Mouse (Mus musculus): ENCODE measurements around the gene Nps. TPM values are rescaled to one million over a fixed set of nuclear protein-coding genes. Genes with fewer than 3 reads are reported as not detected.
"Not testable (repeated sequence)": the region's sequence is repeated elsewhere in the genome, so short reads cannot be mapped to it uniquely, and the experiment has no call there.

Gene Nps
- not detected in 2 replicates for polyA plus RNA-seq (2014; fragmentation: Nextera tagmentation; extraction: Ambion mirVana)

- H3K9me3 ChIP-seq (ENCODE audit: control insufficient read depth, low read length); H3K36me3 ChIP-seq (ENCODE audit: control insufficient read depth, insufficient read depth, low read length); H3K27ac ChIP-seq (replicated peaks; ENCODE audit: low read depth, low read length); H3K4me3 ChIP-seq (ENCODE audit: low read depth, low read length); H3K4me2 ChIP-seq (ENCODE audit: low read depth, severe bottlenecking); ATAC-seq (ENCODE audit: insufficient number of reproducible peaks, low FRiP score, low TSS enrichment, low read depth); H3K4me1 ChIP-seq (ENCODE audit: control insufficient read depth, insufficient read depth, low read length); H3K27me3 ChIP-seq (ENCODE audit: control insufficient read depth, insufficient read depth, low read length); H3K9ac ChIP-seq (ENCODE audit: low read length); DNase-seq (ENCODE audit: low spot score): not testable (repeated sequence)
- 90% methylated on average over 19 of the region's 19 CpGs for WGBS
Measured at GRCm38 (mm10) chr7:135258053-135258753, at the start of gene Nps. Gene Nps (plus strand): TSS chr7:135258703.

- ATAC-seq (ENCODE audit: insufficient number of reproducible peaks, low FRiP score, low TSS enrichment, low read depth) (no peak), DNase-seq (ENCODE audit: low spot score) (no peak)
Measured at GRCm38 (mm10) chr7:135208947-135209567, 49.4 kb upstream of the Nps start.

GRCm38 (mm10) chr7:135210296-135210695 is 48.2 kb upstream of the Nps start:
- no peak overlapping the region for H3K4me3 ChIP-seq (ENCODE audit: low read depth, low read length)
- no peak overlapping the region for H3K9ac ChIP-seq (ENCODE audit: low read length)
- H3K36me3 ChIP-seq (ENCODE audit: control insufficient read depth, insufficient read depth, low read length): no peaks in the 10 kb centered on the region
- no peaks in the 10 kb centered on the region for H3K9me3 ChIP-seq (ENCODE audit: control insufficient read depth, low read length)
- no peaks in the 10 kb centered on the region for H3K27me3 ChIP-seq (ENCODE audit: control insufficient read depth, insufficient read depth, low read length)
- H3K4me1 ChIP-seq (ENCODE audit: control insufficient read depth, insufficient read depth, low read length): no peaks in the 10 kb centered on the region
- H3K27ac ChIP-seq (replicated peaks; ENCODE audit: low read depth, low read length): no peak overlapping the region
- DNase-seq (ENCODE audit: low spot score): no peak
- no peak overlapping the region for H3K4me2 ChIP-seq (ENCODE audit: low read depth, severe bottlenecking)
- no peak for ATAC-seq (ENCODE audit: insufficient number of reproducible peaks, low FRiP score, low TSS enrichment, low read depth)

More at GRCm38 (mm10) chr7:135208947-135209567, 49.4 kb upstream of the Nps start:
- Histone ChIP-seq H3K36me3 (ENCODE audit: control insufficient read depth, insufficient read depth, low read length) (no peaks in the 10 kb centered on the region), H3K4me3 (ENCODE audit: low read depth, low read length) (no peak overlapping the region), H3K9me3 (ENCODE audit: control insufficient read depth, low read length) (no peaks in the 10 kb centered on the region), H3K27me3 (ENCODE audit: control insufficient read depth, insufficient read depth, low read length) (no peaks in the 10 kb centered on the region), H3K9ac (ENCODE audit: low read length) (no peak overlapping the region), H3K27ac (replicated peaks; ENCODE audit: low read depth, low read length) (no peak overlapping the region), H3K4me2 (ENCODE audit: low read depth, severe bottlenecking) (no peak overlapping the region), H3K4me1 (ENCODE audit: control insufficient read depth, insufficient read depth, low read length) (no peaks in the 10 kb centered on the region)
- 92% methylated on average over 6 of the region's 6 CpGs for WGBS

DNA sequence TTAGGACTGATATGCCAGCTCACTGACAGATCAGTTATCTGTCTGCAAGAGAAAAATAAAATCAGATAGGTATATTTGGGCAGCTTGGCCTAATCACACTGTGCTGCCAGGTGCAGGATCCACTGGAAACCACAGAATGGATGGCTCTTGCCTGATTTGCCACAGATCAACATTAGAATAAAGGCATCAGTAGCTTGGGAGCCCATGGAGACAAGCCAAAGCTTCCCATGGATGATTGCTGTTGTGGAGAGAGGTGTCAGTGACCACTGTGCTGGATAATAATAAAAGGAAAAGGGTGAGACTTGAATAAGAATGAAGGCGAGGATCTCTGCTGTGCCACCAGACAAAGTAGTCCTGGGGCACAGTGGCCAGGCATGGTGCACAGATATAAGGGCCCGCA is 47.7 kb upstream of the Nps start:
- H3K4me2 ChIP-seq (ENCODE audit: low read depth, severe bottlenecking): no peak overlapping the region
- H3K9ac ChIP-seq (ENCODE audit: low read length): no peak overlapping the region
- DNase-seq (ENCODE audit: low spot score) (no peak), ATAC-seq (ENCODE audit: insufficient number of reproducible peaks, low FRiP score, low TSS enrichment, low read depth) (no peak)
- H3K4me1 ChIP-seq (ENCODE audit: control insufficient read depth, insufficient read depth, low read length): no peaks in the 10 kb centered on the region
- 72% methylated on average over 2 of the region's 2 CpGs for WGBS
- no peak overlapping the region for H3K27ac ChIP-seq (replicated peaks; ENCODE audit: low read depth, low read length)
- H3K4me3 ChIP-seq (ENCODE audit: low read depth, low read length): no peak overlapping the region
- no peaks in the 10 kb centered on the region for H3K9me3 ChIP-seq (ENCODE audit: control insufficient read depth, low read length)
- H3K36me3 ChIP-seq (ENCODE audit: control insufficient read depth, insufficient read depth, low read length): no peaks in the 10 kb centered on the region
- H3K27me3 ChIP-seq (ENCODE audit: control insufficient read depth, insufficient read depth, low read length): no peaks in the 10 kb centered on the region

DNA sequence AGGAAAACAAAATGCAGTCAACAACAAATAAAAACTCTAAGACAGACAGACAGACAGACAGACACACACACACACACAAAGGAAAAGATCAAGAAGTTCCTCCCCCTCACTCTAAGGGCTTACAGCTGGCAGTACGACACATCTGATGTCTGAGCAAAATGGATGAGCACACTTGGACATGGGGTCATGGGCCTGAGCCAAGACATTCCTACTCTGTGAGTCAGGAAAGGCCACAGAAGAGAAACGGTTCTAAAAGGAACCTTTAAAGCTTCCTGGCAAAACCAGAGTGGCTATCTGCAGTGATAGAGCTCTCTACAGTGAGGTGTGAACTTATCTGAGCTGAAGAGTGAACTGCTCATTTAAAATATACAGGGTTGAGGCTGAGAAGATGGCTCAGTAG is 46.0 kb upstream of the Nps start:
- Histone ChIP-seq H3K27ac (replicated peaks; ENCODE audit: low read depth, low read length) (no peak overlapping the region), H3K9ac (ENCODE audit: low read length) (no peak overlapping the region), H3K4me1 (ENCODE audit: control insufficient read depth, insufficient read depth, low read length) (no peaks in the 10 kb centered on the region), H3K9me3 (ENCODE audit: control insufficient read depth, low read length) (no peaks in the 10 kb centered on the region), H3K27me3 (ENCODE audit: control insufficient read depth, insufficient read depth, low read length) (no peaks in the 10 kb centered on the region), H3K4me3 (ENCODE audit: low read depth, low read length) (no peak overlapping the region), H3K4me2 (ENCODE audit: low read depth, severe bottlenecking) (no peak overlapping the region), H3K36me3 (ENCODE audit: control insufficient read depth, insufficient read depth, low read length) (no peaks in the 10 kb centered on the region)
- DNase-seq (ENCODE audit: low spot score) (no peak), ATAC-seq (ENCODE audit: insufficient number of reproducible peaks, low FRiP score, low TSS enrichment, low read depth) (no peak)
- WGBS: 51% methylated on average over 2 of the region's 2 CpGs

DNA sequence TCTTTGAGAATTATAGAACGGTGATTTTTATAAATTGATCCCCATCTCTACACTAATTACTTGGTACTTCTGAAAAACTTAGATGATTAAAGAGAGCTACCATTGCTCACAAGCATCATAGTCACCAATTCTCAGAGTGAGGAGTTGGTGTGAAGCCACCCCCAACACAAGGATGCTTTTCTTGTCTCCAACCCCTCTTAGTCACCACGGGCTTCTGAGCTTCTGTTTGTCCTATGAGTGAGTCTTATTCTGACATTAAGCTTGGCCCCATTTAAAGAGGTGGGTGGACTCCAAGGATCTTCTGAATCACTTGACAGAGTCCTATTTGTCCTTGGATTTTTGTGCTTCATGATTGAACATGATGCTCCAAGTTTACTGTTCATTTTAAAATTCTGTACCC is 37.0 kb upstream of the Nps start:
- Histone ChIP-seq H3K9me3 (ENCODE audit: control insufficient read depth, low read length) (no peaks in the 10 kb centered on the region), H3K36me3 (ENCODE audit: control insufficient read depth, insufficient read depth, low read length) (no peaks in the 10 kb centered on the region), H3K4me2 (ENCODE audit: low read depth, severe bottlenecking) (no peak overlapping the region), H3K27ac (replicated peaks; ENCODE audit: low read depth, low read length) (no peak overlapping the region), H3K4me3 (ENCODE audit: low read depth, low read length) (no peak overlapping the region), H3K9ac (ENCODE audit: low read length) (no peak overlapping the region), H3K27me3 (ENCODE audit: control insufficient read depth, insufficient read depth, low read length) (no peaks in the 10 kb centered on the region), H3K4me1 (ENCODE audit: control insufficient read depth, insufficient read depth, low read length) (no peaks in the 10 kb centered on the region)
- DNase-seq (ENCODE audit: low spot score) (no peak), ATAC-seq (ENCODE audit: insufficient number of reproducible peaks, low FRiP score, low TSS enrichment, low read depth) (no peak)
- 83% methylated on average over 2 of the region's 2 CpGs for WGBS

DNA sequence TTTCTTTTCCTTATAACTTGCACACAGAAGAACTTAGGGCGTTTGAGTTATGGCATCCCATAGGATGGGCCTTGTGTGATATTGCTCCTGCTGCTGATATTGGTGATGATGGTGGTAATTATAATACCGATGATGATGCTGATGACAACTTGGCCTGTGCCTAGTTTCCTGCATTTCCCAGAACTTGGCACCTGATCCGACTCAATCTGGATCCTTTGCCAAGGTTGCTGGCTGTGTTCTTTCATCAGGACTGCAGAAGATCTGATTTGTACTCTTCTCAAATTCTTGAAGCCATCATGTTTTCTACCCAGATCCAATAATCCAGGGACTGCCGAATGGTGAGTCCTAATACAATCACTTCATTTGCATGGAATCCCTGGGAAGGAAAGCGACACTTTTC is 32.5 kb upstream of the Nps start:
- H3K9ac ChIP-seq (ENCODE audit: low read length): no peak overlapping the region
- H3K36me3 ChIP-seq (ENCODE audit: control insufficient read depth, insufficient read depth, low read length): no peaks in the 10 kb centered on the region
- ATAC-seq (ENCODE audit: insufficient number of reproducible peaks, low FRiP score, low TSS enrichment, low read depth): no peak
- H3K27ac ChIP-seq (replicated peaks; ENCODE audit: low read depth, low read length): no peak overlapping the region
- DNase-seq (ENCODE audit: low spot score): no peak
- WGBS: 91% methylated on average over 5 of the region's 5 CpGs
- H3K4me2 ChIP-seq (ENCODE audit: low read depth, severe bottlenecking): no peak overlapping the region
- no peaks in the 10 kb centered on the region for H3K4me1 ChIP-seq (ENCODE audit: control insufficient read depth, insufficient read depth, low read length)
- no peaks in the 10 kb centered on the region for H3K27me3 ChIP-seq (ENCODE audit: control insufficient read depth, insufficient read depth, low read length)
- no peak overlapping the region for H3K4me3 ChIP-seq (ENCODE audit: low read depth, low read length)
- no peaks in the 10 kb centered on the region for H3K9me3 ChIP-seq (ENCODE audit: control insufficient read depth, low read length)

GRCm38 (mm10) chr7:135237152-135237551 is 21.4 kb upstream of the Nps start:
- Histone ChIP-seq H3K4me1 (ENCODE audit: control insufficient read depth, insufficient read depth, low read length) (no peaks in the 10 kb centered on the region), H3K9ac (ENCODE audit: low read length) (no peak overlapping the region), H3K9me3 (ENCODE audit: control insufficient read depth, low read length) (no peaks in the 10 kb centered on the region), H3K4me2 (ENCODE audit: low read depth, severe bottlenecking) (no peak overlapping the region), H3K27me3 (ENCODE audit: control insufficient read depth, insufficient read depth, low read length) (no peaks in the 10 kb centered on the region), H3K27ac (replicated peaks; ENCODE audit: low read depth, low read length) (no peak overlapping the region), H3K4me3 (ENCODE audit: low read depth, low read length) (no peak overlapping the region), H3K36me3 (ENCODE audit: control insufficient read depth, insufficient read depth, low read length) (no peaks in the 10 kb centered on the region)
- ATAC-seq (ENCODE audit: insufficient number of reproducible peaks, low FRiP score, low TSS enrichment, low read depth): no peak
- peak; percentile 27 for DNase-seq (ENCODE audit: low spot score)
- 8% methylated on average over 3 of the region's 3 CpGs for WGBS

Data from limb, embryonic 11.5 days (tissue).